Comparison of ENCODE assay signal across 14 mouse cellular contexts in genomic region chr9:79346371-79347096, GRCm38 (mm10).
DNase-seq lines count a peak whose midpoint lies in the region; ATAC-seq lines count a peak whose summit lies in the region.
"Had no signal": no experiment of that assay in that cellular context is flagged by ENCODE, and none has a peak within 500 bp of the region (broad histone marks: within the 10 kb centered on the region; RNA-seq: fewer than 3 reads in every experiment).

No protein-coding gene starts in this region.

- H3K27ac ChIP-seq in midbrain, embryonic 14.5 days (replicated peaks; ENCODE audit: low read depth, low read length) = no peak overlapping the region
- no peak overlapping the region for H3K27ac ChIP-seq in midbrain, embryonic 13.5 days
- H3K27ac ChIP-seq: hindbrain, embryonic 14.5 days; lung, embryonic 15.5 days; neural tube, embryonic 12.5 days had no signal

- intact Hi-C loops in heart, postnatal 10 days (cut with DNase I) = no loop called here

- no peak for ATAC-seq in midbrain, embryonic 14.5 days (ENCODE audit: low FRiP score, low TSS enrichment)
- ATAC-seq in midbrain, embryonic 13.5 days = no peak
- no peak for ATAC-seq in monocyte, adult 5-6 weeks (replicated peaks; ENCODE audit: insufficient number of reproducible peaks, low FRiP score, low TSS enrichment, poor library complexity, severe bottlenecking)

- no peaks in the 10 kb centered on the region for H3K9me3 ChIP-seq in midbrain, embryonic 14.5 days (ENCODE audit: control insufficient read depth, low read length)
- 0 out of 2 replicates have a peak, but pooled peaks cover 4% of the 10 kb centered on the region for H3K9me3 ChIP-seq in midbrain, embryonic 13.5 days
- H3K9me3 ChIP-seq: G1E; lung, embryonic 15.5 days had no signal

- no peak overlapping the region for H3K4me2 ChIP-seq in midbrain, embryonic 14.5 days (ENCODE audit: low read length)
- H3K4me2 ChIP-seq in midbrain, embryonic 13.5 days (replicated peaks) = no peak overlapping the region
- H3K4me2 ChIP-seq: hindbrain, embryonic 14.5 days; lung, embryonic 15.5 days; neural tube, embryonic 12.5 days had no signal

- no peaks in the 10 kb centered on the region for H3K4me1 ChIP-seq in midbrain, embryonic 14.5 days (ENCODE audit: control insufficient read depth, insufficient read depth, low read length)
- H3K4me1 ChIP-seq in midbrain, embryonic 13.5 days (replicated peaks) = no peaks in the 10 kb centered on the region
- H3K4me1 ChIP-seq: lung, embryonic 15.5 days; neural tube, embryonic 12.5 days had no signal

- 94% methylated on average over 15 of the region's 15 CpGs for WGBS in midbrain, embryonic 14.5 days
- WGBS in midbrain, embryonic 13.5 days = 91% methylated on average over 15 of the region's 15 CpGs

- peak; percentile 14 for DNase-seq in gastrocnemius, postnatal 10 days
- no peak for DNase-seq in gastrocnemius, adult 18-20 months (ENCODE audit: low spot score)
- DNase-seq in midbrain, embryonic 14.5 days = peak; percentile 1
- peak; percentile 82 for DNase-seq in cerebellum, adult 11-12 months
- DNase-seq in heart, postnatal 10 days = peak; percentile 48 to 55
- DNase-seq in spleen, adult 12 weeks (ENCODE audit: low spot score) = no peak
- DNase-seq: B cell, adult 2 months; liver had no signal

- no peak overlapping the region for H3K4me3 ChIP-seq in midbrain, embryonic 14.5 days (replicated peaks; ENCODE audit: low read depth, low read length)
- no peak overlapping the region for H3K4me3 ChIP-seq in midbrain, embryonic 13.5 days (replicated peaks)
- H3K4me3 ChIP-seq: lung, embryonic 15.5 days; neural tube, embryonic 12.5 days had no signal

- no peaks in the 10 kb centered on the region for H3K27me3 ChIP-seq in midbrain, embryonic 14.5 days (ENCODE audit: control insufficient read depth, insufficient read depth, low read length)
- no peaks in the 10 kb centered on the region for H3K27me3 ChIP-seq in midbrain, embryonic 13.5 days
- H3K27me3 ChIP-seq: lung, embryonic 15.5 days; neural tube, embryonic 12.5 days had no signal

- no peaks in the 10 kb centered on the region for H3K36me3 ChIP-seq in midbrain, embryonic 14.5 days (ENCODE audit: control insufficient read depth, insufficient read depth, low read length)
- no peaks in the 10 kb centered on the region for H3K36me3 ChIP-seq in midbrain, embryonic 13.5 days
- H3K36me3 ChIP-seq: G1E; lung, embryonic 15.5 days; neural tube, embryonic 12.5 days had no signal

- H3K9ac ChIP-seq in midbrain, embryonic 14.5 days (replicated peaks; ENCODE audit: low read length) = no peak overlapping the region
- no peak overlapping the region for H3K9ac ChIP-seq in midbrain, embryonic 13.5 days (replicated peaks)
- H3K9ac ChIP-seq: hindbrain, embryonic 14.5 days; lung, embryonic 15.5 days; neural tube, embryonic 12.5 days had no signal

Comparison
In these comparisons a context has a peak if more than half of its experiments do, and no peak if none do; other contexts are left out.
1. DNase-seq: peak in gastrocnemius, postnatal 10 days (single experiment), midbrain, embryonic 14.5 days (single experiment), cerebellum, adult 11-12 months (single experiment) and heart, postnatal 10 days (2 of 2); none in gastrocnemius, adult 18-20 months (single experiment) and spleen, adult 12 weeks (single experiment).